9 mouse cellular contexts compared by ENCODE assay signal in the genomic region with DNA sequence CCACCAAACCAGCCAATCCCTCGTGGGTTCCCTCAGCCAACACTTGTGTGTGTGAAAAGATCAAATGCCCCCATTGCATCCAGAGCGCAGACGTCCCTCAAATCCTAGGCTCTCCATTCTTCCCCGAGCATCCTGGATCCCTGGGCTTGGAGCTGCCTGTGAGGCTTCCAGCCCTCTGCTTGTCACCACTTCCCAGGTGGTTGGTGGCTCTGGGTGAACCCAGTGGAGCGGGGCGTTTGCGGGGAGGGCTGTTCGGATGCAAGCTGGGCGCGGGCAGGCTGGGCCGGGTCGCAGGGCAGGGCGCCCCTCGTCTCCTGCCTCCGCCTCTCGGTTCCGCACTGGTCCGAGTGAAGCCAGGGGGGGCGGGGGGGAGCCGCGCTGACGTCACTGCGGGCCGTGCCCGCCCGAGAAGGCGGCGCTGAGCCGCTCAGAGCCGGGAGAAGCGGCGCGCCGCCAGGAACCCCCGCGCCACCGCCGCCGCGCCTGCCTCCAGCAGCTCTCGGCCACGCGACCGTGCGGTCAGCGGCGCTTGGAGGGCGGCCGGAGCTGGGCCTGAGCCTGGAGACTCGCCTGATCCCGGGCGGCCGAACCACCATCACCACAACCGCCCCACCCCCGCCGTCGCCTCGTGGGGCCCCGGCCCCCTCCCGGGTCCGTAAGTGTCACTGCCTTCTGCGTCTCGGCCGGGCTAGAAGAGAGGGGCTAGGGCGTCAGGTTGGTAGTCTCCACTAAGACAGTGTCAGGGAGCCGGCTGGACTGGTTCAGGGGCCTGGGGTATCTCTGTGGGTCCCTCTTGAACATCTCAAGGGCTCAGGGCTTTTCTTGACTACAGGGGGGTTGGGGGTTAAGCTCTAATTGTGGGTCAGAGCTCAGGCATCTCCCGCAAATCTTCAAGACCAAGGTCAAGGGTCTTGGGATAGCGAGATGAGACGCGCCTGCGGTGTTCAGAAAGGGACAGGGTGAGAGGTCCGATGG. TPM values are rescaled to one million over a fixed set of nuclear protein-coding genes. Genes with fewer than 3 reads are reported as not detected.
DNase-seq lines count a peak whose midpoint lies in the region; ATAC-seq lines count a peak whose summit lies in the region.
"Had no signal": no experiment of that assay in that cellular context is flagged by ENCODE, and none has a peak within 500 bp of the region (broad histone marks: within the 10 kb centered on the region; RNA-seq: fewer than 3 reads in every experiment).

No protein-coding gene starts in this region.

- ATAC-seq in heart, embryonic 14.5 days (ENCODE audit: insufficient number of reproducible peaks, insufficient read depth, low FRiP score, low read depth), result no peak
- ATAC-seq in forebrain, embryonic 16.5 days, result peak; percentile 66
- no peak for ATAC-seq in limb, embryonic 15.5 days (ENCODE audit: insufficient number of reproducible peaks, low FRiP score, low TSS enrichment, low read depth)
- no peak for ATAC-seq in stomach, embryonic 14.5 days (ENCODE audit: insufficient number of reproducible peaks, insufficient read depth, low FRiP score, low read depth)

- H3K36me3 ChIP-seq in heart, embryonic 14.5 days (ENCODE audit: control insufficient read depth, insufficient read depth, low read length), result no peaks in the 10 kb centered on the region
- no peaks in the 10 kb centered on the region for H3K36me3 ChIP-seq in forebrain, embryonic 16.5 days (ENCODE audit: control insufficient read depth, insufficient read depth)
- H3K36me3 ChIP-seq in limb, embryonic 15.5 days, result no peaks in the 10 kb centered on the region
- no peaks in the 10 kb centered on the region for H3K36me3 ChIP-seq in stomach, embryonic 14.5 days (ENCODE audit: control insufficient read depth, insufficient read depth, low read length)
- H3K36me3 ChIP-seq: G1E had no signal

- H3K4me1 ChIP-seq in heart, embryonic 14.5 days (ENCODE audit: control insufficient read depth in 2 of 2, insufficient read depth in 2 of 2, low read length in 2 of 2), result peaks cover 0 to 8% of the 10 kb centered on the region in 2 experiments; a peak in 2 of 4 replicates
- H3K4me1 ChIP-seq in forebrain, embryonic 16.5 days (replicated peaks; ENCODE audit: control insufficient read depth, insufficient read depth, low read length), result peaks cover 47% of the 10 kb centered on the region
- H3K4me1 ChIP-seq in limb, embryonic 15.5 days, result peaks cover 21% of the 10 kb centered on the region
- H3K4me1 ChIP-seq in stomach, embryonic 14.5 days (ENCODE audit: control insufficient read depth, insufficient read depth, low read length), result no peaks in the 10 kb centered on the region; the same call in 1 of the 2 replicates

- H3K4me3 ChIP-seq in heart, embryonic 14.5 days (ENCODE audit: control insufficient read depth in 1 of 2, insufficient read depth in 1 of 2, low read depth in 1 of 2, low read length in 2 of 2), result no peak overlapping the region; a peak in 1 of 4 replicates
- peak overlapping the region; percentile 97 for H3K4me3 ChIP-seq in forebrain, embryonic 16.5 days (replicated peaks; ENCODE audit: low read length)
- H3K4me3 ChIP-seq in limb, embryonic 15.5 days, result peak overlapping the region; percentile 27
- peak overlapping the region; percentile 5 for H3K4me3 ChIP-seq in stomach, embryonic 14.5 days (ENCODE audit: low read depth, low read length)

- under 1% methylated on average over 49 of the region's 72 CpGs for WGBS in heart, embryonic 14.5 days
- WGBS in forebrain, embryonic 16.5 days, result under 1% methylated on average over 61 of the region's 72 CpGs
- under 1% methylated on average over 62 of the region's 72 CpGs for WGBS in limb, embryonic 15.5 days
- 2% methylated on average over 72 of the region's 72 CpGs for WGBS in stomach, embryonic 14.5 days

- H3K9ac ChIP-seq in heart, embryonic 14.5 days (ENCODE audit: low read length), result no peak overlapping the region
- H3K9ac ChIP-seq in forebrain, embryonic 16.5 days (replicated peaks; ENCODE audit: low read depth, low read length), result peak overlapping the region; percentile 100
- no peak overlapping the region for H3K9ac ChIP-seq in limb, embryonic 15.5 days
- no peak overlapping the region for H3K9ac ChIP-seq in stomach, embryonic 14.5 days (replicated peaks; ENCODE audit: low read depth, low read length)

- H3K27ac ChIP-seq in heart, embryonic 14.5 days (replicated peaks in 1 of 2; ENCODE audit: control insufficient read depth in 1 of 2, insufficient read depth in 1 of 2, low read depth in 2 of 2, low read length in 2 of 2), result no peak overlapping the region
- H3K27ac ChIP-seq in forebrain, embryonic 16.5 days (ENCODE audit: low read length), result peak overlapping the region; percentile 93
- H3K27ac ChIP-seq in limb, embryonic 15.5 days, result no peak overlapping the region
- H3K27ac ChIP-seq in stomach, embryonic 14.5 days (ENCODE audit: low read length), result no peak overlapping the region

- no peak for DNase-seq in heart, adult 8-10 months (ENCODE audit: low spot score)
- peak; percentile 80 for DNase-seq in cerebellum, adult 11 months
- DNase-seq in spleen, adult 12 weeks (ENCODE audit: low spot score), result no peak
- DNase-seq in B cell, adult 2 months, result no peak

- peaks cover 98% of the 10 kb centered on the region for H3K27me3 ChIP-seq in heart, embryonic 14.5 days (ENCODE audit: control insufficient read depth, insufficient read depth, low read length)
- H3K27me3 ChIP-seq in forebrain, embryonic 16.5 days (replicated peaks; ENCODE audit: control insufficient read depth, insufficient read depth, low read length), result no peaks in the 10 kb centered on the region
- H3K27me3 ChIP-seq in limb, embryonic 15.5 days, result peaks cover 100% of the 10 kb centered on the region
- H3K27me3 ChIP-seq in stomach, embryonic 14.5 days (ENCODE audit: control insufficient read depth, insufficient read depth, low read length), result peaks cover 88% of the 10 kb centered on the region

- peak overlapping the region; percentile 21 for H3K4me2 ChIP-seq in heart, embryonic 14.5 days (ENCODE audit: low read length)
- H3K4me2 ChIP-seq in forebrain, embryonic 16.5 days (ENCODE audit: low read length), result peak overlapping the region; percentile 99
- peak overlapping the region; percentile 38 for H3K4me2 ChIP-seq in limb, embryonic 15.5 days
- peak overlapping the region; percentile 22; the same call in 1 of the 2 replicates for H3K4me2 ChIP-seq in stomach, embryonic 14.5 days (replicated peaks; ENCODE audit: low read depth, low read length)

- H3K9me3 ChIP-seq in heart, embryonic 14.5 days (ENCODE audit: control insufficient read depth, low read length), result no peaks in the 10 kb centered on the region
- no peaks in the 10 kb centered on the region for H3K9me3 ChIP-seq in forebrain, embryonic 16.5 days (ENCODE audit: control insufficient read depth, low read length)
- H3K9me3 ChIP-seq in limb, embryonic 15.5 days, result no peaks in the 10 kb centered on the region
- no peaks in the 10 kb centered on the region for H3K9me3 ChIP-seq in stomach, embryonic 14.5 days (ENCODE audit: control insufficient read depth, low read depth, low read length)
- H3K9me3 ChIP-seq: G1E had no signal

RNA-seq across cellular contexts. Expression of gene Polg, which starts 33.7 kb away (rescaled TPM):
- polyA plus RNA-seq in heart, embryonic 14.5 days (2014; fragmentation: Nextera tagmentation; extraction: Ambion mirVana), result 26.3 and 31.0 TPM in 2 replicates
- 10 to 100 TPM; 65.9 to 72.3 (median 69.9) TPM for total RNA-seq in heart, adult 8-10 months (2022)
- 29.5 and 34.6 TPM in 2 replicates for polyA plus RNA-seq in forebrain, embryonic 16.5 days (2015; fragmentation: Nextera tagmentation; extraction: Ambion mirVana)
- 30.9 and 33.7 TPM in 2 replicates for polyA plus RNA-seq in limb, embryonic 15.5 days (2015; fragmentation: Nextera tagmentation; extraction: Ambion mirVana)
- polyA plus RNA-seq in stomach, embryonic 14.5 days (2014; fragmentation: Nextera tagmentation; extraction: Ambion mirVana), result 27.8 and 34.7 TPM in 2 replicates

Comparison
In these comparisons a context has a peak if more than half of its experiments do, and no peak if none do; other contexts are left out.
1. H3K4me2 ChIP-seq: peak in every context shown above with its lines; median percentile 99 in forebrain, embryonic 16.5 days; 38 in limb, embryonic 15.5 days; 22 in stomach, embryonic 14.5 days; 21 in heart, embryonic 14.5 days.
2. H3K4me3 ChIP-seq: peak in forebrain, embryonic 16.5 days (single experiment), limb, embryonic 15.5 days (single experiment) and stomach, embryonic 14.5 days (single experiment); none in heart, embryonic 14.5 days (0 of 2).